ENCODE assay signal across 16 mouse cellular contexts in genomic region chr9:124112591-124113239, GRCm38 (mm10). TPM values are rescaled to one million over a fixed set of nuclear protein-coding genes. Genes with fewer than 3 reads are reported as not detected.
DNase-seq lines count a peak whose midpoint lies in the region; ATAC-seq and TF ChIP-seq lines count a peak whose summit lies in the region.
"Had no signal": no experiment of that assay in that cellular context is flagged by ENCODE, and none has a peak within 500 bp of the region (broad histone marks: within the 10 kb centered on the region; RNA-seq: fewer than 3 reads in every experiment).

No protein-coding gene starts in this region.

- TF ChIP-seq EP300 in lung, postnatal 0 days (IDR thresholded peaks at IDR 0.05): no peak
- peak; percentile 91 for TF ChIP-seq EP300 in liver, embryonic 14.5 days (IDR thresholded peaks at IDR 0.05; ENCODE audit: low read depth)

- H3K9ac ChIP-seq in lung, postnatal 0 days (replicated peaks; ENCODE audit: low read depth): no peak overlapping the region
- H3K9ac ChIP-seq in liver, embryonic 14.5 days (replicated peaks): no peak overlapping the region
- H3K9ac ChIP-seq in forebrain, embryonic 15.5 days (replicated peaks): no peak overlapping the region
- H3K9ac ChIP-seq: forebrain, embryonic 13.5 days; neural tube, embryonic 12.5 days had no signal

- WGBS in lung, postnatal 0 days: 83% methylated on average over 1 of the region's 1 CpGs
- 90% methylated on average over 1 of the region's 1 CpGs for WGBS in lung, adult 2 months
- whole genome bisulfite sequencing in liver, embryonic 14.5 days (ENCODE audit: insufficient replicate concordance): 17% methylated on average over 1 of the region's 1 CpGs
- WGBS in forebrain, embryonic 15.5 days: 82% methylated on average over 1 of the region's 1 CpGs
- WGBS in hindbrain, embryonic 10.5 days: 92% methylated on average over 1 of the region's 1 CpGs

- no peak overlapping the region for H3K4me3 ChIP-seq in lung, postnatal 0 days (ENCODE audit: low read depth, low read length)
- no peak overlapping the region for H3K4me3 ChIP-seq in lung, adult 2 months (replicated peaks; ENCODE audit: extremely low read depth, low read depth, low read length)
- H3K4me3 ChIP-seq in liver, embryonic 14.5 days (ENCODE audit: insufficient read depth in 1 of 2, low read depth in 2 of 2, low read length in 2 of 2): no peak overlapping the region
- no peak overlapping the region for H3K4me3 ChIP-seq in forebrain, embryonic 15.5 days
- H3K4me3 ChIP-seq in hindbrain, embryonic 10.5 days: no peak overlapping the region
- H3K4me3 ChIP-seq: forebrain, embryonic 13.5 days; left cerebral cortex, adult 2 months; midbrain, embryonic 10.5 days; neural tube, embryonic 12.5 days had no signal

- H3K27me3 ChIP-seq in lung, postnatal 0 days (replicated peaks; ENCODE audit: insufficient read depth, low read length): no peaks in the 10 kb centered on the region
- H3K27me3 ChIP-seq in liver, embryonic 14.5 days (ENCODE audit: control insufficient read depth, insufficient read depth, low read length): no peaks in the 10 kb centered on the region
- no peaks in the 10 kb centered on the region for H3K27me3 ChIP-seq in forebrain, embryonic 15.5 days
- no peaks in the 10 kb centered on the region for H3K27me3 ChIP-seq in hindbrain, embryonic 10.5 days (ENCODE audit: insufficient read depth, poor library complexity, severe bottlenecking)
- H3K27me3 ChIP-seq: forebrain, embryonic 13.5 days; neural tube, embryonic 12.5 days had no signal

- H3K36me3 ChIP-seq in lung, postnatal 0 days (ENCODE audit: insufficient read depth, low read length): no peaks in the 10 kb centered on the region
- H3K36me3 ChIP-seq in liver, embryonic 14.5 days (replicated peaks; ENCODE audit: control insufficient read depth, insufficient read depth, low read depth): no peaks in the 10 kb centered on the region
- H3K36me3 ChIP-seq in forebrain, embryonic 15.5 days: no peaks in the 10 kb centered on the region
- no peaks in the 10 kb centered on the region for H3K36me3 ChIP-seq in hindbrain, embryonic 10.5 days
- H3K36me3 ChIP-seq: midbrain, embryonic 10.5 days; neural tube, embryonic 12.5 days had no signal

- TF ChIP-seq POLR2A in lung, adult 2 months (IDR thresholded peaks at IDR 0.05; ENCODE audit: borderline replicate concordance, extremely low read depth, low read depth, low read length): no peak

- no peaks in the 10 kb centered on the region for H3K4me1 ChIP-seq in lung, postnatal 0 days (ENCODE audit: insufficient read depth, low read depth, low read length)
- H3K4me1 ChIP-seq in lung, adult 2 months (ENCODE audit: control insufficient read depth, insufficient read depth, low read length): no peaks in the 10 kb centered on the region
- H3K4me1 ChIP-seq in liver, embryonic 14.5 days (replicated peaks; ENCODE audit: control insufficient read depth in 2 of 2, insufficient read depth in 2 of 2, low read length in 1 of 2): peaks cover 24 to 30% of the 10 kb centered on the region in 2 experiments
- no peaks in the 10 kb centered on the region for H3K4me1 ChIP-seq in forebrain, embryonic 15.5 days
- no peaks in the 10 kb centered on the region for H3K4me1 ChIP-seq in hindbrain, embryonic 10.5 days (replicated peaks)
- H3K4me1 ChIP-seq: forebrain, embryonic 13.5 days; neural tube, embryonic 12.5 days had no signal

- DNase-seq in lung, postnatal 0 days (ENCODE audit: low spot score): peak; percentile 37
- DNase-seq in lung, adult 2 months: no peak
- DNase-seq in liver, embryonic 14.5 days (ENCODE audit: low read depth in 3 of 3, low spot score in 3 of 3): peak in 1 of 3 experiments; percentile 23
- no peak for DNase-seq in hindbrain, embryonic 10.5 days (ENCODE audit: low spot score)
- DNase-seq: B cell, adult 2 months; cerebellum, postnatal 10 days; kidney, adult 9 months; thymus, postnatal 25 days had no signal

- TF ChIP-seq CTCF in lung, postnatal 0 days (IDR thresholded peaks at IDR 0.05): no peak
- TF ChIP-seq CTCF in lung, adult 2 months (IDR thresholded peaks at IDR 0.05; ENCODE audit: insufficient read depth, low read length): no peak
- no peak for TF ChIP-seq CTCF in liver, embryonic 14.5 days (IDR thresholded peaks at IDR 0.05; ENCODE audit: low read depth)

- no peaks in the 10 kb centered on the region for H3K9me3 ChIP-seq in lung, postnatal 0 days (ENCODE audit: low read length)
- H3K9me3 ChIP-seq in liver, embryonic 14.5 days (ENCODE audit: control insufficient read depth, low read length): no peaks in the 10 kb centered on the region
- H3K9me3 ChIP-seq in forebrain, embryonic 15.5 days: no peaks in the 10 kb centered on the region
- H3K9me3 ChIP-seq in hindbrain, embryonic 10.5 days: no peaks in the 10 kb centered on the region
- H3K9me3 ChIP-seq: forebrain, embryonic 13.5 days; midbrain, embryonic 10.5 days; neural tube, embryonic 12.5 days had no signal

- H3K4me2 ChIP-seq in lung, postnatal 0 days (replicated peaks; ENCODE audit: low read depth, low read length): no peak overlapping the region
- peak overlapping the region; percentile 2; the same call in 1 of the 2 replicates for H3K4me2 ChIP-seq in liver, embryonic 14.5 days (ENCODE audit: low read depth)
- no peak overlapping the region for H3K4me2 ChIP-seq in forebrain, embryonic 15.5 days (replicated peaks)
- H3K4me2 ChIP-seq: forebrain, embryonic 13.5 days; neural tube, embryonic 12.5 days had no signal

- ATAC-seq in lung, postnatal 0 days: no peak
- ATAC-seq in common myeloid progenitor, adult 5-6 weeks (replicated peaks; ENCODE audit: low read depth, poor library complexity, severe bottlenecking): peak; percentile 97
- ATAC-seq in liver, embryonic 14.5 days (ENCODE audit: insufficient read depth): peak; percentile 86
- peak; percentile 61; the same call in 1 of the 2 replicates for ATAC-seq in neutrophil, adult 5-6 weeks (ENCODE audit: extremely low read depth, insufficient number of reproducible peaks, low FRiP score, poor library complexity, severe bottlenecking)
- ATAC-seq in forebrain, embryonic 15.5 days (replicated peaks): no peak
- ATAC-seq: forebrain, embryonic 13.5 days; inflammation-experienced regulatory T-cells, adult 6 months had no signal

- no peak overlapping the region for H3K27ac ChIP-seq in lung, postnatal 0 days (ENCODE audit: low read length)
- peak overlapping the region; percentile 56 for H3K27ac ChIP-seq in liver, embryonic 14.5 days
- no peak overlapping the region for H3K27ac ChIP-seq in forebrain, embryonic 15.5 days (replicated peaks)
- H3K27ac ChIP-seq in hindbrain, embryonic 10.5 days: no peak overlapping the region
- H3K27ac ChIP-seq: forebrain, embryonic 13.5 days; left cerebral cortex, adult 2 months; midbrain, embryonic 10.5 days; neural tube, embryonic 12.5 days had no signal

RNA-seq across cellular contexts. Expression of gene Ccr5, which starts 8.6 kb away (rescaled TPM):
- polyA plus RNA-seq in lung, postnatal 0 days (2015; fragmentation: Nextera tagmentation; extraction: Ambion mirVana): 0.92 and 1.3 TPM in 2 replicates
- polyA plus RNA-seq in lung, adult 2 months (2012; rRNA removed): 0.74 and 3.0 TPM in 2 replicates
- 0.37 and 0.53 TPM in 2 replicates for total RNA-seq in common myeloid progenitor, adult 5-6 weeks (2017)
- polyA plus RNA-seq in liver, embryonic 14.5 days (2012; rRNA removed): 0.35 and 0.42 TPM in 2 replicates
- 1.6 and 1.9 TPM in 2 replicates for polyA plus RNA-seq in liver, embryonic 14.5 days (2014; fragmentation: Nextera tagmentation; extraction: Ambion mirVana)
- total RNA-seq in neutrophil, adult 5-6 weeks (2017): 0.70 and 1.5 TPM in 2 replicates
- 0.33 and 0.82 TPM in 2 replicates for polyA plus RNA-seq in forebrain, embryonic 15.5 days (2015; fragmentation: Nextera tagmentation; extraction: Ambion mirVana)
- polyA plus RNA-seq in hindbrain, embryonic 10.5 days (2016; fragmentation: Nextera tagmentation; extraction: Ambion mirVana): 0.76 and 0.78 TPM in 2 replicates

RNA-seq across cellular contexts. Expression of gene Ccr2, which starts 11.0 kb away (rescaled TPM):
- polyA plus RNA-seq in lung, postnatal 0 days (2015; fragmentation: Nextera tagmentation; extraction: Ambion mirVana): 6.7 and 7.8 TPM in 2 replicates
- polyA plus RNA-seq in lung, adult 2 months (2012; rRNA removed): 4.0 and 9.3 TPM in 2 replicates
- total RNA-seq in common myeloid progenitor, adult 5-6 weeks (2017): 47.1 and 48.6 TPM in 2 replicates
- 2.0 and 3.4 TPM in 2 replicates for polyA plus RNA-seq in liver, embryonic 14.5 days (2012; rRNA removed)
- polyA plus RNA-seq in liver, embryonic 14.5 days (2014; fragmentation: Nextera tagmentation; extraction: Ambion mirVana): 4.3 and 6.8 TPM in 2 replicates
- total RNA-seq in neutrophil, adult 5-6 weeks (2017): 62.9 and 70.1 TPM in 2 replicates
- polyA plus RNA-seq in forebrain, embryonic 15.5 days (2015; fragmentation: Nextera tagmentation; extraction: Ambion mirVana): 0.18 and 0.23 TPM in 2 replicates
- polyA plus RNA-seq in hindbrain, embryonic 10.5 days (2016; fragmentation: Nextera tagmentation; extraction: Ambion mirVana): 0.05 and 0.09 TPM in 2 replicates

Comparison
In these comparisons a context has a peak if more than half of its experiments do, and no peak if none do; other contexts are left out.
1. ATAC-seq: peak in common myeloid progenitor, adult 5-6 weeks (single experiment), liver, embryonic 14.5 days (single experiment) and neutrophil, adult 5-6 weeks (single experiment); none in lung, postnatal 0 days (single experiment) and forebrain, embryonic 15.5 days (single experiment).